Comparison of ENCODE assay signal across 18 mouse cellular contexts in genomic region chr13:52554722-52555121, GRCm38 (mm10). TPM values are rescaled to one million over a fixed set of nuclear protein-coding genes. Genes with fewer than 3 reads are reported as not detected.
"Had no signal": no experiment of that assay in that cellular context is flagged by ENCODE, and none has a peak within 500 bp of the region (broad histone marks: within the 10 kb centered on the region; RNA-seq: fewer than 3 reads in every experiment).

No protein-coding gene starts in this region.

- ATAC-seq: liver, embryonic 12.5 days; liver, postnatal 0 days; lung, postnatal 0 days; midbrain, embryonic 13.5 days; midbrain, embryonic 15.5 days; midbrain, embryonic 16.5 days had no signal

- DNase-seq: left cerebral cortex, postnatal 4 days; liver; liver, embryonic 13.5 days; liver, postnatal 0 days; lung, adult 18-20 months; lung, adult 2 months; lung, embryonic 14.5 days; lung, postnatal 10 days; lung, postnatal 14 days; lung, postnatal 36 days; lung, postnatal 4 days; midbrain, embryonic 14.5 days had no signal

RNA-seq across cellular contexts. Expression of gene Diras2, which starts 23.6 kb away (rescaled TPM):
- total RNA-seq: liver, adult 2 months had no signal
